Mouse (Mus musculus) gastrocnemius, postnatal 14 days (tissue): ENCODE measurements around the gene Trp53. TPM values are rescaled to one million over a fixed set of nuclear protein-coding genes. Genes with fewer than 3 reads are reported as not detected.
"Not testable (repeated sequence)": the region's sequence is repeated elsewhere in the genome, so short reads cannot be mapped to it uniquely, and the experiment has no call there.

ENCODE experiments used
- DNase-seq: peaks from one replicate; pipeline ENCODE4 v3.0.0; 2021; ENCODE audit warnings: mixed read lengths
- intact Hi-C: fragments of 180-260 bp; cut with DNase I; formaldehyde crosslinking; loops from one replicate; pipeline ENCODE4 v1.15.1; 2025; ENCODE audit warnings: low total_unique reads
- total RNA-seq, 2 experiments: library from RNA; stranded (reverse); gene quantifications; 2 replicates each; pipeline ENCODE4 v1.2.3; 2021

Gene Trp53
- total RNA-seq, 2 experiments from 2014 or later, result 15.2 to 22.7 TPM

GRCm38 (mm10) chr11:69590622-69591021, 10.5 kb downstream of the Trp53 start:
- no peak for DNase-seq
- intact Hi-C loops, result no loop called here

DNA sequence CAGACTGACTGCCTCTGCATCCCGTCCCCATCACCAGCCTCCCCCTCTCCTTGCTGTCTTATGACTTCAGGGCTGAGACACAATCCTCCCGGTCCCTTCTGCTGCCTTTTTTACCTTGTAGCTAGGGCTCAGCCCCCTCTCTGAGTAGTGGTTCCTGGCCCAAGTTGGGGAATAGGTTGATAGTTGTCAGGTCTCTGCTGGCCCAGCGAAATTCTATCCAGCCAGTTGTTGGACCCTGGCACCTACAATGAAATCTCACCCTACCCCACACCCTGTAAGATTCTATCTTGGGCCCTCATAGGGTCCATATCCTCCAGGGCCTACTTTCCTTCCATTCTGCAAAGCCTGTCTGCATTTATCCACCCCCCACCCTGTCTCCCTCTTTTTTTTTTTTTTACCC, 11.3 kb downstream of the Trp53 start:
- DNase-seq, result no peak
- intact Hi-C loops, result no loop called here

DNA sequence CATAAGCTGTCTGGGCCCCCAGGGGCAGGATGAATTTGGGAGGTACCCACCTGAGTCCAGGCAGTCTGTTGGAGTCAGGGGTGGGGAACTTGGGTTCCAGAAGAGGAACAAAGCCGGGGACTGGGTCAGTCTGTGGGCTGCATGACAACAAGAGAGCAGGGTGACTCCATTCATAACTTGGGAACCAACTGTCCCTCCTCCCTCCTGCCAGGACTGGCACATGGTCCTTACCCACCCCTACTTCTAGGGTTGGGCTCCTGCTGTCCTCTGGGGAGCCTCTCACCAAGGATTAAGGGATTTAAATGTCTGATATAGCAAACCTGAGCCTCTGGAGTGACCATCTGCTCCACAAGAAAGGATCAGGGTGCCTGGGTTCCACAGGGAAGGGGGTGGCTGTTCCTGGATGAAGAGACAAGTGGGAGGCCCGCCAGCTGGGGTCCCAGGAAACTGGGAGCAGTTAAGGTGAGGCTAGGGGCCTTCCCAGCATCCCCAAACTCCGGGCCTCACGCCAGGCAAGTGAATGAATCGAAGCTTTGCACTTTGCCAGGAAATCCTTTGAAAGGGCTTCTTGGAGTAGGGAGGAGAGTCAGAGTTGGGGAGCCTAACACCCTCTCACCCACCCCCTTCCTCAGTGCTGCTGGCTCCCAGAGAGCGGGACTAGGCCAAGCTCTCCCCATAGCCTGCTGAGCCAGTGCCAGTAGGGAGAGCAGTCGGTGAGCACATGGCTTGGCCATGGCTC, 11.9 kb downstream of the Trp53 start:
- DNase-seq, result peak; percentile 59
- intact Hi-C loops, result no loop called here

GRCm38 (mm10) chr11:69592799-69593198, 12.6 kb downstream of the Trp53 start:
- no peak for DNase-seq
- intact Hi-C loops, result no loop called here

DNA sequence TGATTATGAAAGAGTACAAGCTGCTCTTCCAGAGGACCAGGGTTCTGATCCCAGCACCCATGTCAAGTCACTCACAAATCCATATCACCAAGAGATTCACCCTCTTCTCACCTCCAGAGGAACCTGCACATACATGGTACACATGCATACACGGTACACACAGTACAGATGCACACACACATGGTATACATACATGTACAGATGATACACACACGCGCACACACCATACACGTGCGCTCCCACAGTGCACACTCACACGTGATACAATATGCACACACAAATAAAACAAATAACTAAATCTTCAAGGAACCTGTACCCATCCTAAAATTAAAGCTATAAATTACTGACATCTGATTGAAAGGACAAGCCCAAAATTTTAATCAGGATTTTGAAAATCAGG, 14.7 kb downstream of the Trp53 start:
- DNase-seq, result no peak
- intact Hi-C loops, result no loop called here

- DNase-seq, result no peak
- intact Hi-C loops, result no loop called here
Measured at GRCm38 (mm10) chr11:69599436-69599835, 19.3 kb downstream of the Trp53 start.

DNA sequence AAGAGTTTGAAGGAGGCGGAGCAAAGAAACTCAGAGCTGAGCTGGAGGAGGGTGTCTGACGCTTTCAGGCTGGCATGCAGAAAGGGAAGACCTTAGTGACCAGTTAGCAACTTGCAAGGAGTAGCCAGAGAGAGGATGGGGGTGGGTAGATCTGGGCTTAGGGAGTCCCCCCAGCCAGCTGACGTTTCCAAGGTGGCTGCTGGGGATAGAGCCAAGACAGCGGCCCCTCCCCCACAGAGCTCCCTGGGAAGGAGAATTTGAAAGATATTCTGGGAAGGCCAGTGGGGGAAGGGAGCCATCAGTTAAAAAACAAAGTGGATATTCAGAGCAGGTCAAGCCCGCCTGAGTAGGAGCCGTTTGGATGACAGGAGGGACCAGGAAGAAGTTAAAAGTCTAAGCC, 19.9 kb downstream of the Trp53 start:
- peak; percentile 70 for DNase-seq
- intact Hi-C loops, result no loop called here

GRCm38 (mm10) chr11:69601768-69602167, 21.6 kb downstream of the Trp53 start:
- intact Hi-C loops, result no loop called here
- DNase-seq, result no peak

DNA sequence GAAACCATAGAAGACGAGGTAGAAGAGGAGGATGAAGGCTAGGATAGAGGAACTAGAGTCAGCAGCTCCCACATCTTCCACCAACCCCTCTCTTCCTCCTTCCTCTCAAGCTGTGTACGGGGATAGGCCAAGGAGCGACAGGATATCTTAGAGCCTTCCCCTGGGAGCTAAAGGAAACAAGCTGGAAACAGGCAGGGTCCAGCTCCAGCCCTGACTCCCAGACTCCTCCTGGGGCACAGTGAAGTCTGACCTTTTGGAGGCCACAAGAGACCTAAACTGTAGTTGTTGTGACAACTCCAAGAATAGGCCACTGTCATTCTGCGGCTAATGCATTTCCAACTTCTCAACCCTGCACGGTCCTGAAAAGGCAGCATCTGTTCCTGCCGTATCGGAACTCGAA, 23.4 kb downstream of the Trp53 start:
- intact Hi-C loops, result no loop called here
- DNase-seq, result no peak

- intact Hi-C loops, result no loop called here
- DNase-seq, result no peak
Measured at GRCm38 (mm10) chr11:69604347-69604746, 24.2 kb downstream of the Trp53 start.

DNA sequence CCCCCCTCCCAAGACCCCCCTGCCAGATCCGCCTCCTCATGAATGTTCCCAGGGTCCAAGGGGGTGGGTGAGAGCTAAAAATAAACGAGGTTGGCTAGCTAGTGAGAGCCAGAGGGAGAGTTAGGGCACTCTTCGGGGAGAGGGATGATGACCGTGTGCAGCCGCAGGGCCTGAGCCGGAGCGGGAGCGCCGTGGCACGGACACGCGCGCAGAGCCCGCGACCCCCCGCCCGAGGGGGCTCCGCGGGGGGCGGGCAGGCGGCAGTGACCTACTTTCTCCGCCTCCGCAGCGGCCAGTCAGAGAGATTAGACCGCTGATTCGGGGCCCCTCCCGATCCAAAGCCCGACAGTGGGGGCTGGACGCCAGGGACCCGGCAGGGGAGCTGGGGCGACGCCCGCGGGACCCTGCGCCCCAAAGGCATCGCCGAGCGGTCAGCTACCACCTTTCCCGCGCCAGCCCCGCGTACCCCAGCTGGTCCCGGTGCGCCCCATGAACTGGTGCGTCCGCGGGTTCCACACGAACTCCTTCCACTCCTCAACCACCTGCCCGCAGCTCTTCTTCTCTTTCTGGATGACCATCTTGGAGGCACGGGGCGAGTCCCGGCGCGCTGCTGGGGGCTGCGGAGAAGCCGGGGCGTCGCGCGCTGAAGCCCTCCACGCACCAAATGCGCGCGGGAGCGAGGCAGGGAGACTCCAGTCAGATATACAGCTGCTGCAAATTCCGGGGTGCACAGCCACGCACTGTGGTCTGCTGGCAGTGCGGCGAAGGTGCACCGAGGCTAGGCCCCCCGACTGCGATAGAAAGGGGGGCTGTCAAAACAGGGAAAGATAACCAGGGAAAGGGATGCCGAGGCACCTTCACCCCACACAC, 24.9 kb downstream of the Trp53 start:
- DNase-seq, result peak; percentile 31
- intact Hi-C loops, result no loop called here

- DNase-seq, result peak; percentile 80
- intact Hi-C loops, result no loop called here
Measured at GRCm38 (mm10) chr11:69605726-69606490, 25.7 kb downstream of the Trp53 start, which contains the start of gene Atp1b2. Atp1b2 (minus strand) TSS chr11:69605942.

- intact Hi-C loops, result no loop called here
Measured at GRCm38 (mm10) chr11:69606491-69606795, 26.3 kb downstream of the Trp53 start.

DNA sequence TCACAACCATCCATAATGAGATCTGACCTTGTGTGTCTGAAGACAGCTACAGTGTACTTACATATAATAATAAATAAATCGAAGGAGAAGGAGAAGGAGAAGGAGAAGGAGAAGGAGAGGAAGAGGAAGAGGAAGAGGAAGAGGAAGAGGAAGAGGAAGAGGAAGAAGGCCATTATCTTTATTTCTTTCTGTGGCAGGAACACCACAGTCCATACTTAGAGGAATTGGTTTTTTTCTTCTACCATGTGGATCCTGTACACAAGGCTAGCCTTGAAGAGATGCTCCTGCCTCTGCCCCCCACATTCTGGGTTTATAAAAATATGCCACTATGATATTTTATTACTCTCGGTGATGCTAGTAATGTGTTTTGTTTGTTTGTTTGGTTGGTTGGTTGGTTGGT, 26.7 kb downstream of the Trp53 start:
- intact Hi-C loops, result no loop called here

More at GRCm38 (mm10) chr11:69606491-69606795, 26.3 kb downstream of the Trp53 start:
- no peak for DNase-seq

DNA sequence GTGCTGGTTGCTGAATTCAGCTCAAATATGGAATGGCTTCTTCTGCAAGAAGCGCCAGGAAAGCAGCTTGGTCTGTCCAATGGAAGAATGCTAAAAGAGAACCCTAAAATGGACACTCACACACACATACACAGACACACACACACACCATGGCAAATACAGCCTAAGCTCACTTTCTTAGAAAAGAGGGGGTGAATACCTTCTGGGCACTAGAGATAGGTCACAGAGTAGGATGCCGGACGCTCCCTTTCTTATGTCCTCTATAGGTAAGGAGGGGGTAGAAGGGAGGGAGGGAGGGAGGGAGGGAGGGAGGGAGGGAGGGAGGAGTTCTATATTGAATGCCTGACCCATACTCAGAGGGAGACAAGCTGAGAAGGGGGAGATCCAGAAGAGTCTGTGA, 28.4 kb downstream of the Trp53 start:
- intact Hi-C loops, result no loop called here
- no peak for DNase-seq

More for the DNA sequence above, 26.7 kb downstream of the Trp53 start:
- no peak for DNase-seq

DNA sequence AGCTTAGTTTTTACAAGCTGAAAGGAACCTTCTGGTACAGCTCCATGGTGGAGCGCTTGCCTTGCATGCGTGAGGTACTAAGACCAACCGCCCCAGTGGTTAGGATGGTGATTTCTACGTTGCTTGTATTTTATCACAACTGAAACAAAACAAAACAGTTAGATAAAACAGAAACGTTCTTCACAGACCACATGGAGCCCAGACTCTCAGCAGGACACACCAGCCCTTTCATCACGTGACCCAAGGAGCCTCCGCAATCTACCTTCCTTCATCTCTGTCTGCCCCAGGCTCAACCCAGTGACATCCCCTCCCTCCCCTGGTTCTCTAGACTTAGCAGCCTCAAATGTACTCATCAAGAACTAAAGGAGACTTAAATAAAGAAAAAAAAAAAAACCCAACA, 29.3 kb downstream of the Trp53 start:
- DNase-seq, result no peak
- intact Hi-C loops, result no loop called here

DNA sequence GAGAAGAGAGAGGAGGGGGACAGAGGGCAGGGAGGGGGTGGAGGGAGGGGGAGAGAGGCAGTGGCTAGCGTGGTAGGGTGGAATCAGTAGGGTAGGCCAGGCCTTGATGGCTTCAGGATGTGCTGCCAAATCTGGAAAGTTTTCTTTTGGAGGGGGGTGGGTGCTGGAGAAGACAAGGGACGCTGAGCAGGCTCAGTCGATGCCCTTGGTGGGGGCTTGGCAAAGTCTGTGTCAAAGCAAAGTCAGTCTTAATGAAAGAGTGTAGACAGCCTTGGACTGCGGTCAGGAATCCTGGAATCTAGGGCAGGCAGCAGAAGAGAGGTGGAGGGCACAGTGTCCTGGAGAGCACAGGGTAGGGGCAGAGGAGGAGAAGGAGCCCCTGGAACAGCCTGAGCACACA, 30.7 kb downstream of the Trp53 start:
- intact Hi-C loops, result loop anchor here (5.0 kb wide), 1 partner anchor 34 kb away; no protein-coding TSS in a partner anchor
- no peak for DNase-seq

DNA sequence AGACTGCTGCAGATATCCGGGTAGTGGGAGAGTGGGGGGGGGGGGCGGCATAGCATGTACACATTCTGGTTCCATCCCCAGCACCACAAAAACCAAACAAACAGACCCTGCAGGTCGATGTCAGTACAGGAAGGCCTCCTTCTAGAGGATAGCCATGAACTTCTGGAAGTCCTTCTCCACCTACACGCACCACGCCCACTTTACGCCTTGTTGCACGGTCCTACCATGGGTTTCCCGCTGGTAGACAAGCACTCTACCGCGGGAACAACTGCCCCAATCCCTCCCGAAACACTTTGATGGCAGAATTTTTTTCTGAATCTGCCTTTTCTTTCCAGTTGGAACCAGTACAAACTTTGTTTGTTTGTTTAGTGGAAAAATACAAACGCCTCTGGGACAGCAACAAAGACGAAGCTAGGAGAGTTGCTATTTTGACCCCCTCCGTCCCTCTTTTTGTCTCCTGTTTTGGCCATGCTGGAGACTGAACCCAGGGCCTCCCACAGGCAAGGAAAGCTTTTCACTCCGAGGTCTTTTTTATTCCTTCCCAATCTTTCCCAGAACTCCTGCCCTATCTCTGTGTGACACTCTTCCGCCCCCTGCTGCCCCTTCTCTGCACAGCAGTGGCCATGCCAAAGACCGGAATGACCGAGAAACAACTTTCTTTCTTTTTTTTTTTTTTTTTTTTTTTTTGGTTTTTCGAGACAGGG, 33.5 kb downstream of the Trp53 start:
- intact Hi-C loops, result loop anchor here (5.0 kb wide), 1 partner anchor 36 kb away; no protein-coding TSS in a partner anchor
- peak; percentile 85 for DNase-seq

DNA sequence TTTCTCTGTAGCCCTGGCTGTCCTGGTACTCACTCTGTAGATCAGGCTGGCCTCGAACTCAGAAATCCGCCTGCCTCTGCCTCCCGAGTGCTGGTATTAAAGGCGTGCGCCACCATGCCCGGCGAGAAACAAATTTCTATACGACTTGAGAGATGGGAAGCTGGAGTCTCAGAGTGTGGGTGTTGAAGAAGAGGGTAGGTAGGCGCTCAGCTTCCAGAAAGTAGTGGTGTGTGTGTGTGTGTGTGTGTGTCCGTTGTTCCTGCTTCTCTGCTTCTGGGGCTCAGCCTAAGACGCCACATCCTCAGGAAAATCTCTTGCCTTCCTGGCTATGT, 34.1 kb downstream of the Trp53 start:
- intact Hi-C loops, result loop anchor here (5.0 kb wide), 1 partner anchor 37 kb away; no protein-coding TSS in a partner anchor
- DNase-seq, result not testable (repeated sequence)

DNA sequence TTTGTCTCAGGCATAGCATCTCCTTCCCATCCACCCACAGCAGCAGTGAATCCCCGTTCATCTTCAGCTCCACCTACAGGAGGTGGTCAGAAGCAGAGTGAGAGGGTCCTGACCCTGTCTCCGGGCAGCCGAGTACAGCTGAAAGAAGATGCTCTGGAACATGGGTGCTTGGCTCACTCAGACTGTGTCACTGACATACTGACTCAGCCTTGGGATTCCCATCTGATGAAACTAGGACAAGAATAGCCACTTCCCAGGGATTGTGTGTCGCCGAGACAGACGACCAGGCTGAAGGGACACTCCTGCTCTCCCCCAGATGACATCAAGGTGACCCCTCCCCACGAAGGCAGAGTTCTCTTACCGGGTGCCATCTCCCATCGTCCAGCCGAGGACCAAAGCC, 36.6 kb downstream of the Trp53 start:
- intact Hi-C loops, result no loop called here
- no peak for DNase-seq
